Mouse (Mus musculus): ENCODE results near the gene Olfr150. TPM values are rescaled to one million over a fixed set of nuclear protein-coding genes. Genes with fewer than 3 reads are reported as not detected.

Gene Olfr150
- polyA plus RNA-seq, 1 experiment from 2014 or later, result not detected

DNA sequence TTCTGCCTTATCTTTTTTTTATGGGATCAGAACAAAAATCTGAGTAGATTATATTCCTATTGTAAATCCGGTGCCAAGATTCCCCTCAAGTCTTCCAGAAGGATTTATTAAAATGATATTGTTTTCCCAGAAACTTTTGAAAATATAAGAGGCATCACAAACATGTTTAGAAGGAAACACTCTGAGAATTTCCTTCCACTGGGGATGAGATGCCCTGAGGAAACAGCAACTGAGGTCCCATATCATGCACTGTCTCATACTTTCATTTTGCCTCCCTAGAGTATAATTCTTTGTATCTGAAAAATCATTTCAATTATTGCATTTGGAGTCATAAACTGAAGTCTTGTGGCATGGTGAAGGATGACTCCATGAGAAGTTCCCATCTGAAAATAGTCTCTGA, 52.4 kb downstream of the Olfr150 start, which contains the start of gene Olfr968:
Olfr968 (minus strand) TSS at position 101 of the 400 bp plus-strand sequence.
- H3K4me1 ChIP-seq (ENCODE audit: control insufficient read depth in 2 of 2, insufficient read depth in 2 of 2, low read length in 2 of 2), result no peaks in the 10 kb centered on the region
- no peak within 1 kb of the TSS for H3K27ac ChIP-seq (replicated peaks in 1 of 2; ENCODE audit: control insufficient read depth in 1 of 2, insufficient read depth in 1 of 2, low read depth in 2 of 2, low read length in 2 of 2)
- no peaks in the 10 kb centered on the region for H3K9me3 ChIP-seq (ENCODE audit: control insufficient read depth, low read length)
- no peak for ATAC-seq (ENCODE audit: insufficient number of reproducible peaks, insufficient read depth, low FRiP score, low read depth)
- H3K4me2 ChIP-seq (ENCODE audit: low read length), result no peak within 1 kb of the TSS
- no peaks in the 10 kb centered on the region for H3K36me3 ChIP-seq (ENCODE audit: control insufficient read depth, insufficient read depth, low read length)
- H3K9ac ChIP-seq (ENCODE audit: low read length), result no peak within 1 kb of the TSS
- H3K4me3 ChIP-seq (ENCODE audit: control insufficient read depth in 1 of 2, insufficient read depth in 1 of 2, low read depth in 1 of 2, low read length in 2 of 2), result no peak within 1 kb of the TSS
- H3K27me3 ChIP-seq (ENCODE audit: control insufficient read depth, insufficient read depth, low read length), result no peaks in the 10 kb centered on the region
- WGBS, result 67% methylated on average over 1 of the region's 1 CpGs

Other genes with a start within 250 kb of the Olfr150 start
- gene Olfr44, start 237.0 kb upstream of the Olfr150 start, polyA plus RNA-seq (2014; fragmentation: Nextera tagmentation; extraction: Ambion mirVana), result not detected in 2 replicates
- not detected in 2 replicates for gene Olfr957, start 215.2 kb upstream of the Olfr150 start, polyA plus RNA-seq (2014; fragmentation: Nextera tagmentation; extraction: Ambion mirVana)
- gene Olfr958, start 176.9 kb upstream of the Olfr150 start, polyA plus RNA-seq (2014; fragmentation: Nextera tagmentation; extraction: Ambion mirVana), result not detected in 2 replicates
- not detected in 2 replicates for gene Olfr959, start 155.4 kb upstream of the Olfr150 start, polyA plus RNA-seq (2014; fragmentation: Nextera tagmentation; extraction: Ambion mirVana)
- 9.2 and 9.6 TPM in 2 replicates for gene AW551984, start 126.6 kb upstream of the Olfr150 start, polyA plus RNA-seq (2014; fragmentation: Nextera tagmentation; extraction: Ambion mirVana)
- gene Olfr148, start 120.3 kb upstream of the Olfr150 start, polyA plus RNA-seq (2014; fragmentation: Nextera tagmentation; extraction: Ambion mirVana), result not detected in 2 replicates
- gene Olfr960, start 109.6 kb upstream of the Olfr150 start, polyA plus RNA-seq (2014; fragmentation: Nextera tagmentation; extraction: Ambion mirVana), result not detected in 2 replicates
- gene Olfr961, start 85.9 kb upstream of the Olfr150 start, polyA plus RNA-seq (2014; fragmentation: Nextera tagmentation; extraction: Ambion mirVana), result not detected in 2 replicates
- gene Olfr963, start 63.8 kb upstream of the Olfr150 start, polyA plus RNA-seq (2014; fragmentation: Nextera tagmentation; extraction: Ambion mirVana), result not detected in 2 replicates
- not detected in 2 replicates for gene Olfr149, start 23.9 kb upstream of the Olfr150 start, polyA plus RNA-seq (2014; fragmentation: Nextera tagmentation; extraction: Ambion mirVana)
- gene Olfr965, start 19.6 kb upstream of the Olfr150 start, polyA plus RNA-seq (2014; fragmentation: Nextera tagmentation; extraction: Ambion mirVana), result not detected in 2 replicates
- not detected in 2 replicates for gene Olfr967, start 15.3 kb downstream of the Olfr150 start, polyA plus RNA-seq (2014; fragmentation: Nextera tagmentation; extraction: Ambion mirVana)
- gene Olfr968, start 52.3 kb downstream of the Olfr150 start, polyA plus RNA-seq (2014; fragmentation: Nextera tagmentation; extraction: Ambion mirVana), result not detected in 2 replicates
- gene Olfr969, start 60.0 kb downstream of the Olfr150 start, polyA plus RNA-seq (2014; fragmentation: Nextera tagmentation; extraction: Ambion mirVana), result not detected in 2 replicates
- not detected in 2 replicates for gene Olfr970, start 77.9 kb downstream of the Olfr150 start, polyA plus RNA-seq (2014; fragmentation: Nextera tagmentation; extraction: Ambion mirVana)
- gene Olfr971, start 105.9 kb downstream of the Olfr150 start, polyA plus RNA-seq (2014; fragmentation: Nextera tagmentation; extraction: Ambion mirVana), result not detected in 2 replicates
- gene Olfr972, start 135.4 kb downstream of the Olfr150 start, polyA plus RNA-seq (2014; fragmentation: Nextera tagmentation; extraction: Ambion mirVana), result not detected in 2 replicates
- gene Olfr229, start 176.4 kb downstream of the Olfr150 start, polyA plus RNA-seq (2014; fragmentation: Nextera tagmentation; extraction: Ambion mirVana), result not detected in 2 replicates
- not detected in 2 replicates for gene Olfr974, start 206.5 kb downstream of the Olfr150 start, polyA plus RNA-seq (2014; fragmentation: Nextera tagmentation; extraction: Ambion mirVana)
- not detected in 2 replicates for gene Olfr975, start 221.1 kb downstream of the Olfr150 start, polyA plus RNA-seq (2014; fragmentation: Nextera tagmentation; extraction: Ambion mirVana)
- gene Olfr976, start 230.2 kb downstream of the Olfr150 start, polyA plus RNA-seq (2014; fragmentation: Nextera tagmentation; extraction: Ambion mirVana), result not detected in 2 replicates

All from heart, embryonic 14.5 days (tissue).